Mouse (Mus musculus) adrenal gland, postnatal 4 days (tissue): Measurements from ENCODE around the gene Shisa8. TPM values are rescaled to one million over a fixed set of nuclear protein-coding genes. Genes with fewer than 3 reads are reported as not detected.
A peak's percentile ranks its signal among the peaks of the same experiment; 100 is the strongest.
"Not testable (repeated sequence)": the region's sequence is repeated elsewhere in the genome, so short reads cannot be mapped to it uniquely, and the experiment has no call there.

Experiments used
- DNase-seq, 2 experiments: peaks; one replicate each; pipeline ENCODE4 v3.0.0; 2021 to 2022; ENCODE audit warnings: low spot score in 2 of 2, mixed read lengths in 2 of 2
- long read RNA-seq, 2 experiments: library from polyadenylated mRNA; stranded (forward); transcript quantifications; one replicate each; pipeline ENCODE4 v2.0.0; 2021
- total RNA-seq, 2 experiments: library from RNA; stranded (reverse); gene quantifications; 2 replicates each; pipeline ENCODE4 v1.2.3; 2021

Gene Shisa8
- total RNA-seq = under 1 TPM; 0.70 to 0.79 TPM
- long read RNA-seq, experiment 1 = 0 reads
- long read RNA-seq, experiment 2, partial matches to known transcripts = 0 of 3 reads
- long read RNA-seq, experiment 2, other reads (novel, unspliced or antisense) = 1 of 3 reads

DNA sequence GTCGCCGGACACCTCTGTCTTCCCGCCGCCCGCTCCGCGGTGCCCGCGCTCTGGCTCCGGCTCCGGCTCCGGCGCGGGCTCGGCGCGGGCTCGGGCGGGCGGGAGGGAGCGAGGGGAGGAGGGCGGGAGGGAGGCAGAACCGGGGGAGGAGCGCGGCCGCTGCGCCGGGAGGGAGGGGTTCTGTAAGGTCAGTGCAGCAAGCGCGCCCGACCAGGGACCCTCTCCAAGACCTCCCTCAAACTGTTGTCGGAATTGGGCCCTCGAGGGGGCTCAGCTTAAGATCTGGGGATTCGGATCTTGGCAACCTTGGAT is at the start of gene Shisa8:
TSS of gene Shisa8 (minus strand) at position 64 of the 312 bp plus-strand sequence.
- DNase-seq = no peak

DNA sequence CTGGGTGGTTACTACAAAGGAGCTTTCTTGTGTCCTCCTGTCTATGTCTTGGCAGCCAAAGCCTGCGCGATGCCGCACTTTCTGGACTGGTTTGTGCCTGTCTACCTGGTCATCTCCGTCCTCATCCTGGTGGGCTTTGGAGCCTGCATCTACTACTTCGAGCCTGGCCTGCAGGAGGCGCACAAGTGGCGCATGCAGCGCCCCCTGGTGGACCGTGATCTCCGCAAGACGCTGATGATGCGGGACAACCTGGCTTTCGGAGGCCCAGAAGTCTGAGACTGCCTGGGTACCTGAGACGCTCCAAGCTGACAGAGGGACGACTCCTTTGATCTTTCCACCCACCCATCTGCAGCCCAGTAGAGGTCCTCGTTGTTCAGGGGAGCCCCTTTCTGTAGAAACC is 46.9 kb upstream of the Shisa8 start:
- DNase-seq = peak; percentile 38 to 57

DNA sequence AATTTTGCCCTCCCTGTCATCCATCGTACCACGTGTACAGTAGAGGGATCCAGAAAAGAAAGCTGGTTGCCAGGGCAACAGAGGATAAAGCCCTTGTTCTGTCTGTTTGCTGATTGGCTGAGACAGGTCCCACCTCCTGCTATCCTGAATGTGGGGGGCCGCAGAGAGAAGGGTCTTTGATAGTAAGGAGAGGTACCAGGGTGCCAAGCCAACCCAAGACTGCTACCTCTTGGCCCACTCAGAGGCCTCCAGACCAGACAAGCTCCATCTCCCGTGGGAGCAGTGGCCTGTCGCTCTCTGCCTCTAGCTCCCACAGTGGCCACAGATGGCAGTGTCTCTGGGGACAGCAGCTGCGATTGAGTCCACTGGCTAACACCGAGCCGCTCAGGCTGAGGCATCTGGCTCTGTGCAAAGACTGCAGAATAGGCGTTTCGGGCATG is 43.3 kb upstream of the Shisa8 start:
- DNase-seq = no peak

DNA sequence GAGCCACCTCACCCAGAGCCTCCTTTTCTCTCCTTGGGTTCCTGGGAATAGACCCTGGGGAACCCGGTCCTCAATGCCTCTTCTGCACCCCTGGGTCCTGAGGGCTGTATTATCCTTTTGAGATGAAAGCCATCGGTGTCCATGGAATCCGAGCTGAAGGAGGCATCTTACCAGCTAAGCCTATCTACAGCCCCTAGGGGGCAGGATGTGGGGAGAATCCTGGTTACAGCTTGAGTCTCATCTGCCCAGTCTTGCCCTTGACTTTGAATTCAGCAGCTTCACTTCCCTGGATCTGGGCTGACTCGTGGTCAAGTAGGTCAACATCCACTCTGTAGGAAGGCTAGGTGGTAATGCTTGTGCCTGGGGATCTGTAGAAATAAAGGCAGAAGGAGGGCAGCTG is 42.6 kb upstream of the Shisa8 start:
- no peak for DNase-seq

DNA sequence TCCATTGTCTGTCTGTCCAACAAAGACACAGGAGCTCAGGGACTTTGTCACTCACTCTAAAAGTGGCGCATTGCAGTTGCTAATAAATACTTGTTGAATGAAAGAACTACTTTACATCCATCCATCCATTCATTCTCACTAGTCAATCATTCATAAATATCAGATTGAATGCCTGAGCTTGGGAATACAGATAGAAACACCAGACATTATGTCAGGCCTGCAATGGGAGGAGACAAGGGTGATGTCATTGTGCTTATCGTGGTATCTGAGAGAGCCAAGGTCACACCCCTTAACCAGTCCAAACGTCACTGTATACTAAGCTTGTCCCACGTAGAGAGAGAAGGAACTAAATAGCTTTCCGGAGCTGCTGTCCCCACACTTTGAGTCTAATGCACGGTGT is 39.5 kb upstream of the Shisa8 start, which contains the start of gene 1500009C09Rik:
TSS of gene 1500009C09Rik (plus strand) at position 301 of the 400 bp plus-strand sequence.
- DNase-seq = no peak

DNA sequence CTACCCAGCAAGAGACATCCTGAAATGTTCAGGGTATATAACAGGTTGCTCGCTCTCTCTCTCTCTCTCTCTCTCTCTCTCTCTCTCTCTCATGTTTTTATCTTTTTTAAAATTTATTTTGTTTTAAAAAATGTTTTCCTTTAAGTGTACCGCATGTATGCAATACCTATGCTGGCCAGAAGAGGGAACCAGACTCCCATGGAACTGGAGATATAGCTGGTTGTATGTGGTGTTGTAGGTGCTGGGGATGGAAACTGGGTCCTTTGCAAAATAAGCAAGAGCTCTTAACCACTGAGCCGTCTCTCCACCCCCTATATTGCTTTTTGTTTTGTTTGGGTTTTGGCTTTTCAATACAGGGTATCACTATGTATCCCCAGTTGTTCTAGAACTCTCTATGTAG is 39.0 kb upstream of the Shisa8 start:
- DNase-seq = no peak

DNA sequence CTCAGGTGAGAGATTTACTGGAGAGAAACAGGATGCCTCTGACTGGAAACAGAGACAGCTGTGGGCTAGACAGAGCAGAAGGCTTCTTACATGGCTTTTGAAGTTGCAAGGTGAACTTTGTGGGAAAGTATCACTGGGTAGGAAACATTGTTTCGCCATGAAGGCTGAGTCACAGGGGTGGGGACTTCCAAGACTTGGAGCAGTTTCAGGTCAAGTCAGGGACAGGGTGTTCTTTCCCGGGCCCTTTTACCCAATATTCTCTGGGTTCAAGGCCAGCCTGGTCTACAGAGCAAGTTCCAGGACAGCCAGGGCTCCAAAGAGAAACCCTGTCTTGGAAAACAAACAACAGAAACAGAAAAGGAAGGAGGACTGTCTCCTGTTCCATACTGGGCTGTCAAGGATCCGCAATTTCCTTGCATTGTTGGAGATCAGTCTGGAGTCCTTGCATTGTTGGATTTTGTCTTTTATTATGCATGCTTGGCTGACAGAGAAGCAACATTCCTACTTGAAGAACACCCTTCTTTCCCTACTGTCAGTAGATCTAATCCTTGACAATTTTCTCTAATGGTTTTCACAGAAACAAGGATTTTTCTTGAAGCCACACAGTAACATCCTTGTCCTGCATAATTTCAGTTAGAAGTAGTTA is 34.6 kb upstream of the Shisa8 start:
- DNase-seq = no peak

DNA sequence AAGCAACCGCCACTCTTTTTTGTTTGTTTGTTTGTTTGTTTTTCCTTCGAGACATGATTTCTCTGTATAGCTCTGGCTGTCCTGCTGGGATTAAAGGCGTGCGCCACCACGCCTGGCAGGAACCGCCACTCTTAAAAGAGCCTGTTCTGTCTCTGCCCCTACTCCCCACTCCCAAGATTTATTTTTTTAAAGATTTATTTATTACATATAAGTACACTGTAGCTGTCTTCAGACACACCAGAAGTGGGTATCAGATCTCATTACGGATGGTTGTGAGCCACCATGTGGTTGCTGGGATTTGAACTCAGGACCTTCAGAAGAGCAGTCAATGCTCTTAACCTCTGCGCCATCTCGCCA is 32.2 kb upstream of the Shisa8 start:
- not testable (repeated sequence) for DNase-seq

DNA sequence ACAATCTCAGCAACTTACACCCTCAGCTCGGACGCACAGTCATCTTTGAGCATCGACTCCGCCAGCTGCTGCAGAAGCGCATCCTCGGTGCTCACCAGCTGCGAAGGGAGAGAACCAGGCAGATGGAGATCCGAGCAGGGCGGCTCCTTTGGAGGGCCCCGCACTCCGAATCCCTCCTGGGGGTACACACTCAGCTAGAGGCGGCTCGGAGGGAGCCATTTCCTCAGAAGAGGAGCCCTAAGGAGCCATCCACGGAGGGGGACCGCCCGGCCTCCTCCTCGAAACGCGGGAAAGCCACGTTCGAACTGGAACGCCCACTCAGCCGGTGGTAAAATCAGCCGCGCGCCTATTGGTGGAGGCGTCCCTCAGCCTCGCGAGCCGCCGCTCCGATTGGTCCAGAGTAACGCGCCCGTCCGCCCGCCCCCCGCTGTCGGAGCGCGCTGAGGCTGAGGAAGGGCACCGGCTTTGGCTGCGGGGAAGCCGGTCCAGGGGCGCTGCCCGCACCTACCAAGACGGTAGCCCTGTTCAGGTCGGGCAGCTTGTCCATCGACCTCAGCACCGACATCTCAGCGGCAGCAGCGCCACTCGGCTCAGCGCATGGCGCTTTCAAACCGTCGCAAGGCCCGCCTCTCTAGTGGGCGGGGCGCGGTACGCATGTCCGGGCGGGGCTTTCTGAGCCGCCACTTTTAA is 31.6 kb upstream of the Shisa8 start, which contains the start of gene Cenpm:
TSS of gene Cenpm (minus strand) at position 634 of the 690 bp plus-strand sequence.
- peak; percentile 79 to 87 for DNase-seq

DNA sequence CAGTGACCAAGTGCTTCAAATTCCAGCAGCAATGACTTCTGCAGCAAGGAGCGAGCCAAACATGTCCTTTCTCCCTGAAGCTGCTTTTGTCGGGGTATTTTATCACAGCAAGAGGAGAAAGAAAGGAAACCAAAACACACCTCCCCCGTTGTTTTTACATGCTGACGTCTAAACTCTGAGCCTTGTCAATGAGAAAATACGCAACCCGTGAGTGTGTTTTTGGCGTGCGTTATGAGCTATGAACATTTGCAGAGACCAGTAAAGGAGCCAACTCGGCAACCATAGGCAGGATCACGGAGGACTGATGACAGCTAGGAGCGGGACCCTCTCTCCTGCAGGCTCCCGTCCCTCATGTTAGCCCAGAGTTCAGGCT is 31.1 kb upstream of the Shisa8 start:
- no peak for DNase-seq

DNA sequence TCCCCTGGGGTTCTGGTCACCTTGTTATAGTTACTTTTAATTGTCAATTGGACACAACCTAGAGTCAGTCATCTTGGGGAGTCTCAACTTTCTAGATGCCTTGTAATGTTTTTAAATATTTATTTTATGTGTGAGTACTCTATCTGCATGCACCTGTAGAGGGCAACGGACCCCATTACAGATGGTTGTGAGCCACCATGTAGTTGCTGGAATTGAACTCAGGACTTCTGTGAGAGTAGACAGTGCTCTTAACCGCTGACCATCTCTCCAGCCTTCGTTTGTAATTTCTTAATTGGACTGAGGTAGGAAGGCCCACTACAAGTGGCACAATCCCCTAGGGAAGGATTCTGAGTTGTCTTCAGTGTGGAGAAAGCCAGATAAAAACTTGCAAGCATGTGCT is 30.7 kb upstream of the Shisa8 start:
- DNase-seq = no peak

DNA sequence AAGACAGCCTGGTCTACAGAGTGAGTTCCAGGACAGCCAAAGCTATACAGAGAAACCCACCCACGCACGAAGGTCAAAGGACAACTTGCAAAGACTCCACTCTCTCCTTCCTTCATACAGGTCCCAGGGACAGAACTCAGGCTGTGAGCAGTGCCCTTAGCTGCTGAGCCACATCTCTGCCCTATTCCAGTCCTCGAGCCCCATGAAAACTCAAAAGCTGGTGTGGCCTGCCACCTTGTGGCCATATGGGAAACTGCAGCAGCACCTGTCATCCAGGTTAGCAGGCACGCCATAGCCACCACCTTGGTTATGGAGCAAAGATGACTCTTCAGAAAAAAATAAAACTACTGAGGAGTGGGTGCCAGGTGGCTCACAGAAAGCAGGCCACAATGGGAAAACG is 23.9 kb upstream of the Shisa8 start:
- DNase-seq = peak; percentile 62 to 75

DNA sequence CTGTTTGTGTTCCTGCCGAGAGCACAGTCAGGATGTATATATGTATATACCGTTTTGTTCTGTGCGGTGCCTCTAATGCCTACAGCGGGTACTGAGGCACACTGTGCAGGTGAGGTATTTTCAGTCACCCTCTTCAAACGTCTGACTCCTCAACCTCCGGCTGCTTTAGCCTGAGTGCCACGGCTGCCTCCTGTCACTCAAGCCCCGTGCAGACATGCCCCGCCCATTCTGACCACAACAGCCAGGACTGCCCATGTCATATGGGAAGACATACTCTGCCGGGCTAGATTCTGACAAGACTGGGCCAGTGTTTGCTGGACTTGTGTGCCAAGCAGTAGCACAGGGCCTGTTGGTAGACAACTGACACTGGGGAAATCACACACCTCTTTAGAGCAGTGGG is 23.0 kb upstream of the Shisa8 start:
- no peak for DNase-seq

DNA sequence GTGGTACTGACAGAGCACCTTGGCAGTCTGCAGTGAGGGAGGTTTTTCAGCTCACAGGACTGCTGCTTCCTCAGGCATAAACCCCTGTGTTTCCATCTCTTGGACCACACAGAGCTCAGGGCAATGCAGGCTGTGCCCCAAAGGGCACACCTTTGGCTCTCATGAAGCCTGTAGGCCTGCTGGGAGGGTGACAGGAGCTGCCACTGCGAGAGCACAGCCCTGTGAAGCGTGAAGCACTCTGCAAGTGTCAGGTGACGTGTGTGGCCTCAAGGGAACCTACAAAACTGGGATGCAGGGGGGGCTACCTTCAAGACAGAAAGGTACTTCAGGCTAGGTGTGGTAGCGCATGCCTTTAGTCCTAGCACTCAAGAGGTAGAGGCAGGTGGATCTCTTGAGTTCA is 20.0 kb upstream of the Shisa8 start:
- DNase-seq = no peak

DNA sequence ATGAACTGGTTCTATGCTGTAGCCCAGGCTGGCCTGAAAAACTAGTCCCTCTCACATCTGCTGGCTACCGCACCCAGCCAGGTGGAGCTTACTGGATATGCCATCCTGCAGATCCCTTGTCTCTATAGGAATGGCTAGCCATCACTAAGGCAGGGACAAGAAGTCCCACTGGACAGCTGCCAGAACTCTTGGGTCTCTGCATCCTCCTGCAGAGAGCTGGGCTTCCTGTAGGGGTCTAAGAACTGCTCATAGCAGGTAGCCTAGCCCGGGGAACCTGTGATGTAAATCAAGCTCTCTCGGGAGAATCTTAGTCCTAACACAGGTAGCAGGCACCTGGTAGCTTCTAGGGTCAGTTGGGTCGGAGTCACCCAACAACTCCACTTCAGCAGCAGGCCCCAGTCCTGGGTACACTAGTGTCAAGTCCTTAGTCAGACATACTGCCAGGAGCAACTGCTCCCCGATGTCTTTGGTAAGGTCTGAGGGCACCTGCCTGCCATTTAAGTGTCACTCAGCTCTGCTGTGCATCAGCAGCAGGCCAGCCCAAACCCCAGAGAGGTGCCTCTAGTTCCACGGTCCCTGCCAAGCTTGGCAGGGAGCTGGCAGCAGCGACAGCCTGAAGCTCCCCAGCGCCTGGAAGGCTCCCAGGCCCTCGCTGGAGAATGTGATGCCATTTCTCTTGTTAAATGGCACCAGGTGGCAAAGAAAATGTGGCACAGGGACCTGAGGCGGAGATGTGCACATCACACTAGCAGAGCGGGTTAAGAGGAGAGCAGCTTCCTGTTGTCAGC is 19.2 kb upstream of the Shisa8 start:
- no peak for DNase-seq

DNA sequence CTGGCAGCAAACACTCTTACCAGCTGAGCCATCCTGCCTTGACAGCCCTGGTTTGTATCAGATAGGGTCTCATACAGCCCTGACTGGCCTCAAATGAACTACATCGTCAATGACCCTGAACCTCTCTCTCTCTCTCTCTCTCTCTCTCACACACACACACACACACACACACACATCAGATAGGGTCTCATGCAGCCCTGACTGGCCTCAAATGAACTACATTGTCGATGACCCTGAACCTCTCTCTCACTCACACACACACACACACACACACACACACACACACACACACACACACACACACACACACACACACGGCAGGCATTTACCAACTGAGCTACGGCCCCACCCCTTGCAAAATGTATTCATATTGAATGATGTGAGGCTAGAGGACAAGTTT is 18.5 kb upstream of the Shisa8 start:
- no peak for DNase-seq

DNA sequence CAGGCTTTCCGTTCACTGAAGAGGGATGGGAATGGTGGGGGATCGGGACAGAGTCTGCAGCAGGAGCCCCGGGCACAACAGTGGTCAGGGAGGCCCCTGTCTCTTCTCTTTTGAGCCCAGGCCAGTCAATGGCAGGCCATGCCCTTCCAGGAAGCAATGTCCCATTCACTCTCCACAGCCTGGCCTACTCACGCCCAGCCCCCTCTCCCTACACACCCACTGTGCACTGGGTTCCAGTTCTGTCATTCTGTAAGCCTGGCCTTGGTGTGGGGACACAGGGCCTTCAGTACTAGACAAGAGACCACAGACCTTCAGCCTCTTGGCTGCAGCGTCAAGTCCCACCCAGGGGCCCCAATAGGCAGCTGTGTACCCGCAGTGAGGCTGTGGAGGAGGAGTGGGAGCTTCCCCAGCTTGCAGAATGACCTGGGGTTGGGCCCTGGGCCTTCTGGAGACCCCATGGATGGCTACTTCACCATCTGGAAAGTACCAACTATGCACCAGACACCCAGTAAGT is 17.5 kb upstream of the Shisa8 start:
- no peak for DNase-seq

DNA sequence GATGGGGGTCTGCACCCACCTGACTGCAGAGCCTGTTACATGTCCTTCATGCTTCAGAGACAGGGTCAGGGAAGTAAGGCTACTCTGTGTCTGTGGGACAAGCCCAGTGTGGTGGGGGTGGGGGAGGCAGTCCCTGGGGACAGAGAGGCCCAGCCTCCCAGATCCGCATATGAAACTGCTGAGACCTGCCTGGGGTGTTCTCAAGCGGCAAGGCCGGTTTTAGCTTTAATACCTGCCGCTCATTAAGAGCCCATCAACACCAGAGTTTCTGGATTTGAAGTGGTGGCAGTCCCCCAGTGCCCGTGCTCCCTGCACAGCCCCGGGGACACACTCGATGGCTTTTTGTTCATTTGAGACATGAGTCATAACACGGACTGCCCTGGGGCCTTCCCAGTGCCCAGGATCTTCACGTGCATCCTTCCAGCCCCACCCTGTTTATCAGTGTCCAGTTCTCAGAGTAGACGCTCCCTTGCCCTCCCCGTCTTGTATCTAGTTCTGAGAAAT is 17.0 kb upstream of the Shisa8 start:
- no peak for DNase-seq

DNA sequence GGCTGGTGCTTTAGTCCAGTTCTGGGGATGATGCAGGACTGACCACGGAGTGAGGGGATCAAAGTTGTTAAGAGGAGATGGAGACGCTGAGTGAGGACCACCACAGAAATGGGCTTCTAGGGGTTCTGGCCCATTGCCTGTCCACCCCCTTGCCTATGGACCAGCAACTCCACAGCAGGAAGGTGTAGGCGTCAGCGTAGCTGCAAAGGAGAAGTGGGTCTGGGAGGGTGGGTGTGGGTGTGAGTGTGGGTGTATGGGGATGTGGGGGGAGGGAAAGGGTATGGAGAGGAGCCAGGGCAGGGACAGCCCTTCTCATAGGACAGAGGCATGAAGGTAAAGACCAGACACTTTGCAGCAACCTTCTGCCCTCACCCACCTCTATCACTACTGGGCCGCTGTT is 13.2 kb upstream of the Shisa8 start:
- no peak for DNase-seq

DNA sequence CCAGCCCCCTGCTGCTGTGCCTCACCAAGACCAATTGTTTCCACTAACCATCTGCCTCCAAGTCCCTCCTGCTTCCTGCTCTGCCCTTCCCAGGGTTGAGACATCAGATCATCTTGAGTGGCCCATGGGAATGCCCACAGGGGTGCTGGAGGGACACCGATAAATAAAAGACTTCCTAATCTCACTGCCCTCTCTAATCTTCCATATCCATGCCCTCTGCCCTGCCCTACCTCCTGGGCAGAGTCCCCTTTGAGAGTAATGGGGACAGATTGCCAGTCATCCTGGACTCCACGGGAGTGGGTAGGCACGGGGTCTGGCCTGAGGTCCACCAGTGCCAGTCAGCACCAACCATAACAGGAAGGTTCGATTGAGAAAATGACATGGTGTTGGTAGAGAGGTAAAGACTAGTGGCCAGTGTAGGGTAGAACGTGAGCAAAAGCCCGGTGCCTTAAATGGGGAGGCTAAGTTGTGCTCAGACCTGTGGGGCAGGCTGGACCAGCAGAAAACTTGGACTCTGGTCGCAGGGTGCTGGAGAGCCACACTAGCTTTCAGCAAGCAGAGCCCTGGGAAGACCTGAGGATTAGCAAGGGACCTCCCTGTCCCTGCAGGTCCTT is 12.1 kb upstream of the Shisa8 start:
- no peak for DNase-seq
